Comparison of ENCODE assay signal across 20 mouse cellular contexts in genomic region chr12:9655794-9656193, GRCm38 (mm10).
DNase-seq lines count a peak whose midpoint lies in the region; ATAC-seq lines count a peak whose summit lies in the region.
"Had no signal": no experiment of that assay in that cellular context is flagged by ENCODE, and none has a peak within 500 bp of the region (broad histone marks: within the 10 kb centered on the region; RNA-seq: fewer than 3 reads in every experiment).

No protein-coding gene starts in this region.

- H3K4me1 ChIP-seq in lung, embryonic 15.5 days: peaks cover 19% of the 10 kb centered on the region
- no peaks in the 10 kb centered on the region for H3K4me1 ChIP-seq in heart, embryonic 11.5 days (ENCODE audit: control insufficient read depth, insufficient read depth, low read length)
- H3K4me1 ChIP-seq: embryonic facial prominence, embryonic 13.5 days; forebrain, embryonic 12.5 days; hindbrain, embryonic 12.5 days had no signal

- H3K36me3 ChIP-seq in lung, embryonic 15.5 days: no peaks in the 10 kb centered on the region
- H3K36me3 ChIP-seq in heart, embryonic 11.5 days (ENCODE audit: control insufficient read depth, insufficient read depth, low read length): no peaks in the 10 kb centered on the region
- H3K36me3 ChIP-seq: embryonic facial prominence, embryonic 13.5 days; forebrain, embryonic 12.5 days; heart, embryonic 13.5 days; hindbrain, embryonic 12.5 days had no signal

- no peaks in the 10 kb centered on the region for H3K9me3 ChIP-seq in lung, embryonic 15.5 days
- H3K9me3 ChIP-seq in heart, embryonic 11.5 days (replicated peaks; ENCODE audit: control insufficient read depth, low read length): no peaks in the 10 kb centered on the region
- H3K9me3 ChIP-seq: embryonic facial prominence, embryonic 13.5 days; forebrain, embryonic 12.5 days; heart, embryonic 13.5 days; hindbrain, embryonic 12.5 days had no signal

- no peak overlapping the region for H3K4me2 ChIP-seq in lung, embryonic 15.5 days
- no peak overlapping the region for H3K4me2 ChIP-seq in heart, embryonic 11.5 days
- H3K4me2 ChIP-seq: embryonic facial prominence, embryonic 13.5 days; forebrain, embryonic 12.5 days; heart, embryonic 13.5 days; hindbrain, embryonic 12.5 days had no signal

- no peak overlapping the region for H3K9ac ChIP-seq in lung, embryonic 15.5 days
- H3K9ac ChIP-seq in heart, embryonic 11.5 days (ENCODE audit: low read depth, low read length): no peak overlapping the region
- H3K9ac ChIP-seq: embryonic facial prominence, embryonic 13.5 days; forebrain, embryonic 12.5 days; heart, embryonic 13.5 days; hindbrain, embryonic 12.5 days had no signal

- no peak overlapping the region for H3K4me3 ChIP-seq in lung, embryonic 15.5 days
- H3K4me3 ChIP-seq in heart, embryonic 11.5 days (ENCODE audit: low read depth, low read length): no peak overlapping the region
- H3K4me3 ChIP-seq: embryonic facial prominence, embryonic 13.5 days; forebrain, embryonic 12.5 days; heart, embryonic 13.5 days; hindbrain, embryonic 12.5 days had no signal

- H3K27me3 ChIP-seq in lung, embryonic 15.5 days: no peaks in the 10 kb centered on the region
- no peaks in the 10 kb centered on the region for H3K27me3 ChIP-seq in heart, embryonic 11.5 days (ENCODE audit: control insufficient read depth, insufficient read depth, low read length)
- H3K27me3 ChIP-seq: embryonic facial prominence, embryonic 13.5 days; forebrain, embryonic 12.5 days; heart, embryonic 13.5 days; hindbrain, embryonic 12.5 days had no signal

- no peak for DNase-seq in lung, postnatal 36 days
- peak; percentile 28 for DNase-seq in embryo, embryonic 10 days (ENCODE audit: low spot score)
- DNase-seq in embryo, embryonic 11 days: peak; percentile 21
- peak; percentile 4 for DNase-seq in mesoderm, embryonic 11.5 days (ENCODE audit: low read depth, low spot score)
- no peak for DNase-seq in heart, adult 18-20 months
- DNase-seq: adrenal gland, adult 8-10 months; cerebellum, adult 11 months; cerebellum, adult 8-10 months; cerebellum, postnatal 14 days; gastrocnemius, postnatal 10 days; heart, postnatal 36 days had no signal

- peak; percentile 39; the same call in 1 of the 2 replicates for ATAC-seq in lung, embryonic 15.5 days (ENCODE audit: borderline replicate concordance, extremely low read depth, low FRiP score, low TSS enrichment)
- no peak for ATAC-seq in heart, embryonic 11.5 days (replicated peaks; ENCODE audit: insufficient number of reproducible peaks, low FRiP score, low TSS enrichment)
- ATAC-seq: forebrain, embryonic 16.5 days; hindbrain, embryonic 16.5 days; intestine, postnatal 0 days had no signal

- no peak overlapping the region for H3K27ac ChIP-seq in lung, embryonic 15.5 days
- no peak overlapping the region for H3K27ac ChIP-seq in heart, embryonic 11.5 days (ENCODE audit: low read depth, low read length)
- H3K27ac ChIP-seq: embryonic facial prominence, embryonic 13.5 days; forebrain, embryonic 12.5 days; heart, embryonic 13.5 days; hindbrain, embryonic 12.5 days had no signal

- WGBS in lung, embryonic 15.5 days: 14% methylated on average over 1 of the region's 1 CpGs
- WGBS in heart, embryonic 11.5 days (ENCODE audit: insufficient replicate concordance): 40% methylated on average over 1 of the region's 1 CpGs

Comparison
In these comparisons a context has a peak if more than half of its experiments do, and no peak if none do; other contexts are left out.
1. DNase-seq: peak in embryo, embryonic 10 days (single experiment), embryo, embryonic 11 days (single experiment) and mesoderm, embryonic 11.5 days (single experiment); none in lung, postnatal 36 days (single experiment) and heart, adult 18-20 months (0 of 2).